Mouse (Mus musculus): ENCODE data around the gene Hist1h3d. TPM values are rescaled to one million over a fixed set of nuclear protein-coding genes. Genes with fewer than 3 reads are reported as not detected.

Gene Hist1h3d
- polyA plus RNA-seq, 2 experiments = 7.2 to 20.4 TPM

DNA sequence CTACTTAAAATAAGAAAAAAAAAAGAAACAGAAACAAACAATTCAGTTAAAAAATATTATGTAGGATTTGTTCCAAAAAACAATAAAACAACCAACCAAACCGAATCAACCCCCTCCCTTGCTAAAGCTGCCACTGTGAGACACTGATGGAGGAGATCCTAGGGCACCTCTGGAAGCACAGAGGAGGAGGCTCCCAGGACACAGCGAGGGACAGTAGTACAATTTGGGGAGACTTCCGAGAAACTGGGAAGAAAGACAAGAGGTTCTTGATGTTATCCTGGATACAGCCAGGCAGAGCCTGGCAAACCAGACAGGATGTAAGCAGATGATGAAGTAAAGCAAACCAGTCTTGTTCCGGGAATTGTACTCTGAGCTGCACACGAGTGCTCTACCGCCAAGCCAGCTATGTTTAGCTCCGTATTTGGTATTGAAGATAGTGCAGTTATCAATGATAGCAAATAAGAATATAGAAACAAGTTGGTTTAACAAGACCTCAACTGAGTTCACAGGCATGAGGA lies 27.7 kb downstream of the Hist1h3d start:
- H3K27me3 ChIP-seq (ENCODE audit: control insufficient read depth, insufficient read depth, low read length) = no peaks in the 10 kb centered on the region
- H3K9me3 ChIP-seq (ENCODE audit: control insufficient read depth, low read length) = no peaks in the 10 kb centered on the region
- DNase-seq (ENCODE audit: low read depth in 3 of 3, low spot score in 3 of 3) = no peak
- no peak overlapping the region for H3K4me3 ChIP-seq (ENCODE audit: insufficient read depth in 1 of 2, low read depth in 2 of 2, low read length in 2 of 2)
- H3K4me2 ChIP-seq (ENCODE audit: low read depth) = no peak overlapping the region
- H3K36me3 ChIP-seq (replicated peaks; ENCODE audit: control insufficient read depth, insufficient read depth, low read depth) = no peaks in the 10 kb centered on the region
- peaks cover 3 to 8% of the 10 kb centered on the region in 2 experiments; a peak in 3 of 4 replicates for H3K4me1 ChIP-seq (replicated peaks; ENCODE audit: control insufficient read depth in 2 of 2, insufficient read depth in 2 of 2, low read length in 1 of 2)
- 41% methylated on average over 7 of the region's 7 CpGs for WGBS (ENCODE audit: insufficient replicate concordance)
- no peak overlapping the region for H3K9ac ChIP-seq (replicated peaks)
- no peak for ATAC-seq (ENCODE audit: insufficient read depth)
- no peak overlapping the region for H3K27ac ChIP-seq
- TF ChIP-seq EP300 (IDR thresholded peaks at IDR 0.05; ENCODE audit: low read depth) = no peak
- TF ChIP-seq CTCF (IDR thresholded peaks at IDR 0.05; ENCODE audit: low read depth) = no peak

DNA sequence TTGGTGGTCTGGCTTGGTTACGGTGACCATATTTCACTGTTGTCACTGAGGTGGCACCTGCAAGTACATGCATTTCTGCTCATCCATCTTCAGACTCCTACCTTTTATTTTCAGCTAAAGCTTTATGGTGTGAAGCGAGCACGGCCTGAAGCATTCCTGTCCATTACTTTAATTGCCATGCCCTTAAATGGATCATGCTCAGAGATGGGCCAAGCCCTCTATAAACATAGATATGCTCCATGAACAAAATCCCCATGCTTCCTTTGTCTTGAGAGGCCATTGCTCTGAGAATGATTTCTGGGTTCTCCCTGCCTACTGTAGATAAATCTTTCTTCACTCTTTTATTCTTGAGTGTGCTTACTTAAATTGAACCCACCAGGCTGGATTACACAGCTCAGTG lies 28.9 kb downstream of the Hist1h3d start:
- ATAC-seq (ENCODE audit: insufficient read depth) = no peak
- H3K9ac ChIP-seq (replicated peaks) = no peak overlapping the region
- no peaks in the 10 kb centered on the region for H3K27me3 ChIP-seq (ENCODE audit: control insufficient read depth, insufficient read depth, low read length)
- TF ChIP-seq CTCF (IDR thresholded peaks at IDR 0.05; ENCODE audit: low read depth) = no peak
- no peak for TF ChIP-seq EP300 (IDR thresholded peaks at IDR 0.05; ENCODE audit: low read depth)
- no peak overlapping the region for H3K4me2 ChIP-seq (ENCODE audit: low read depth)
- no peak overlapping the region for H3K27ac ChIP-seq
- WGBS (ENCODE audit: insufficient replicate concordance) = 85% methylated on average over 3 of the region's 3 CpGs
- H3K36me3 ChIP-seq (replicated peaks; ENCODE audit: control insufficient read depth, insufficient read depth, low read depth) = no peaks in the 10 kb centered on the region
- H3K4me1 ChIP-seq (replicated peaks; ENCODE audit: control insufficient read depth in 2 of 2, insufficient read depth in 2 of 2, low read length in 1 of 2) = peaks cover 12 to 17% of the 10 kb centered on the region in 2 experiments
- no peaks in the 10 kb centered on the region for H3K9me3 ChIP-seq (ENCODE audit: control insufficient read depth, low read length)
- no peak for DNase-seq (ENCODE audit: low read depth in 3 of 3, low spot score in 3 of 3)
- no peak overlapping the region for H3K4me3 ChIP-seq (ENCODE audit: insufficient read depth in 1 of 2, low read depth in 2 of 2, low read length in 2 of 2)

DNA sequence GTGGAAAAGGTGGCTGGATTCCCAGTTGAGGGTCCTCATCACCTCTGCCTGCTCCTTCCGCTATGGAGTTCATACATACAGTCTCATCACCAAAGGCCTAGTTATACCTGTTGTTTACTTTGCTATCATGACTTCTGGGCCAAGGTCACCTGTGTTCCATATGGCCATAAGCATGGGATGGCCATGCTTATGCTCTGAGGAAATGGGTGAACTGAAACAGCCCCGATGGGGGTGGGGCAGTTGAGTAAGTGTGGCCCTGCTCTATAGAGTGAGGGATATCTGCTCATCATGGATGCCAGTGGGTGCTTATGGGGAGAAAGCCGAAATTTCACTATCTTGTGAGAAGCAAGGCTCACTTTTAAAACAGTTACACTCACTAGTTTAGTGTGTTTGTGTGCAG lies 29.5 kb downstream of the Hist1h3d start:
- ATAC-seq (ENCODE audit: insufficient read depth) (no peak), DNase-seq (ENCODE audit: low read depth in 3 of 3, low spot score in 3 of 3) (no peak)
- whole genome bisulfite sequencing (ENCODE audit: insufficient replicate concordance) = 79% methylated on average over 3 of the region's 3 CpGs
- Histone ChIP-seq H3K4me2 (ENCODE audit: low read depth) (no peak overlapping the region), H3K9ac (replicated peaks) (no peak overlapping the region; the same call in 1 of the 2 replicates), H3K4me3 (ENCODE audit: insufficient read depth in 1 of 2, low read depth in 2 of 2, low read length in 2 of 2) (no peak overlapping the region), H3K36me3 (replicated peaks; ENCODE audit: control insufficient read depth, insufficient read depth, low read depth) (no peaks in the 10 kb centered on the region), H3K4me1 (replicated peaks; ENCODE audit: control insufficient read depth in 2 of 2, insufficient read depth in 2 of 2, low read length in 1 of 2) (peaks cover 18 to 23% of the 10 kb centered on the region in 2 experiments), H3K27me3 (ENCODE audit: control insufficient read depth, insufficient read depth, low read length) (no peaks in the 10 kb centered on the region), H3K9me3 (ENCODE audit: control insufficient read depth, low read length) (no peaks in the 10 kb centered on the region), H3K27ac (no peak overlapping the region)
- TF ChIP-seq CTCF (IDR thresholded peaks at IDR 0.05; ENCODE audit: low read depth) (no peak), EP300 (IDR thresholded peaks at IDR 0.05; ENCODE audit: low read depth) (no peak)

DNA sequence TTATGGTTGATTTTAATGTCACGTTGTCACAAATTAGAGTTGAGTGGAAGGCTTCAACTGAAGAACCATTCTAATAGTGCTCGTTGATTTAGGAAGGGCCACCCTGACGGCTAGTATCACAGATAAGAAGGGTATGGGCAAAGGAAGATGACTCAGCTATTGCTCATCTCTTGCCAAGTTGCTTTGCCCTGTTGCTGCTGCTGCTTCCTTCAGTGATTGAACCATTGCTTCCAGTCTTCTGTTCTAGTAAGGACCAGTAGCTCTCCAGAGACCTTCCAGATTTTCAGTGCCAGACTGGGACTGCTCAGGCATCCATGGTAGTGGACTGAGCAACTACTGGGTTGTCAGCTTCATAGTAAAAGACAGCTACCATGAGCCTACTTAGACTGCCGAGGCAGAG lies 33.6 kb downstream of the Hist1h3d start:
- peaks cover 21 to 22% of the 10 kb centered on the region in 2 experiments for H3K4me1 ChIP-seq (replicated peaks; ENCODE audit: control insufficient read depth in 2 of 2, insufficient read depth in 2 of 2, low read length in 1 of 2)
- TF ChIP-seq CTCF (IDR thresholded peaks at IDR 0.05; ENCODE audit: low read depth) = no peak
- TF ChIP-seq EP300 (IDR thresholded peaks at IDR 0.05; ENCODE audit: low read depth) = peak; percentile 63
- no peaks in the 10 kb centered on the region for H3K36me3 ChIP-seq (replicated peaks; ENCODE audit: control insufficient read depth, insufficient read depth, low read depth)
- no peaks in the 10 kb centered on the region for H3K27me3 ChIP-seq (ENCODE audit: control insufficient read depth, insufficient read depth, low read length)
- WGBS (ENCODE audit: insufficient replicate concordance) = 16% methylated on average over 4 of the region's 4 CpGs
- peak overlapping the region; percentile 50 for H3K4me2 ChIP-seq (ENCODE audit: low read depth)
- H3K9ac ChIP-seq (replicated peaks) = peak overlapping the region; percentile 67
- DNase-seq (ENCODE audit: low read depth in 3 of 3, low spot score in 3 of 3) (peak in 1 of 3 experiments; percentile 63), ATAC-seq (ENCODE audit: insufficient read depth) (peak; percentile 88)
- no peaks in the 10 kb centered on the region for H3K9me3 ChIP-seq (ENCODE audit: control insufficient read depth, low read length)
- 0 out of 4 replicates have a peak overlapping the region, but pooled peaks of 1 of the 2 experiments have one; percentile 24 for H3K4me3 ChIP-seq (ENCODE audit: insufficient read depth in 1 of 2, low read depth in 2 of 2, low read length in 2 of 2)
- peak overlapping the region; percentile 94 for H3K27ac ChIP-seq

DNA sequence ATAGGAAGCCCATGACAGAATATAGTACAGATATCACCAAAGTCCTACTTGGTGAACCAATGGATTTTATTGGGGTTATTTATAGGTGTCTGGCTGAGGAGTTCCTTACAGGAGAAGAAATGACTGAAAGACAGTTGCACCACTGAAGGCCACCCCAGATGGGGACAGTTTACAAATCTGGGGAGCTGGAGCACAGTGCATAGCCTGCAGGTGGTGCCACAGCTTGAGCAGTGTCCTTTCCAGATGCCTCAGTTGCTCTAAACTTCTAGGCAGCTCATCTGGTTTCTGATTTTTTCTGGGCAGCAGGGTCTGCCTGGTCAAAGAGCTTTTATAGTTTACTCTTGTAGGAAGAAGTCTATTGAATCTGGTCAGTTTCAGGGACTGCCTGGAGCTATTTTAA lies 34.3 kb downstream of the Hist1h3d start:
- H3K27ac ChIP-seq = peak overlapping the region; percentile 94
- peaks cover 21 to 22% of the 10 kb centered on the region in 2 experiments for H3K4me1 ChIP-seq (replicated peaks; ENCODE audit: control insufficient read depth in 2 of 2, insufficient read depth in 2 of 2, low read length in 1 of 2)
- no peaks in the 10 kb centered on the region for H3K9me3 ChIP-seq (ENCODE audit: control insufficient read depth, low read length)
- TF ChIP-seq EP300 (IDR thresholded peaks at IDR 0.05; ENCODE audit: low read depth) = no peak
- peak; percentile 42 for TF ChIP-seq CTCF (IDR thresholded peaks at IDR 0.05; ENCODE audit: low read depth)
- H3K36me3 ChIP-seq (replicated peaks; ENCODE audit: control insufficient read depth, insufficient read depth, low read depth) = no peaks in the 10 kb centered on the region
- H3K9ac ChIP-seq (replicated peaks) = peak overlapping the region; percentile 67
- no peak overlapping the region for H3K4me3 ChIP-seq (ENCODE audit: insufficient read depth in 1 of 2, low read depth in 2 of 2, low read length in 2 of 2)
- 0 out of 2 replicates have a peak, but pooled peaks have one; percentile 2 for ATAC-seq (ENCODE audit: insufficient read depth)
- peak overlapping the region; percentile 50 for H3K4me2 ChIP-seq (ENCODE audit: low read depth)
- DNase-seq (ENCODE audit: low read depth in 3 of 3, low spot score in 3 of 3) = no peak
- no peaks in the 10 kb centered on the region for H3K27me3 ChIP-seq (ENCODE audit: control insufficient read depth, insufficient read depth, low read length)

Data from liver, embryonic 14.5 days (tissue).